Mouse (Mus musculus): ENCODE measurements at regions not wholly inside any gene's neighbourhood (a gene's known extent, or its start where the extent isn't known, plus 50 kb on each side); places are given as distances from the start of the nearest gene placed in this dataset.

DNA sequence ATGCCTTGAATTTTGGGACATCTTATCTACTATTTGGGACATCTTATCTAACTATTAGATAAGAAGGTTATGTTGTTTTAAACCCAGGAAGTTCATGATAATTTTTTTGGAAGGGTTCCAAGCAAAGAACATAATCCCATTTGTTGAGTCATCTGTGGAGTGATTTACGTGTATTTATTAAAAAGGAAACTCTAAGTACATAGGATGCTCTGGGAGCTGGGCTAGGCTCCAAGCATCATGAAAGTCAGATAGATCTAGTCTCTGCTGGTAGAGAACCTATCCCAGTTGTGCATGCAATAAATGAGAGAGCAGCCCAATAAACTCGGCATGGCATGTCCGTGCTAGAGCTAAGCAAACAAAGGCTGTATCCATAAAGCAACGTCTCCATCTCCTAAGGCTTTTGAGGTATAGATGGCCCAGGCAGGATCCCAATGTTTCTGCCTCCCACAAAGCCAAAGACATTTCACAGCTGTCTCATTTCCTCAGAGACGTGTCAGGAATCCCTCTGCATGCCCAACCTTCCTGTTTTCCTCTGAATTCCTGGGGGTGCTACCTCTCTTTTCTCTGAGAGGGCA is 289.4 kb upstream of the Dynlrb2 start:
- DNase-seq = no peak

DNA sequence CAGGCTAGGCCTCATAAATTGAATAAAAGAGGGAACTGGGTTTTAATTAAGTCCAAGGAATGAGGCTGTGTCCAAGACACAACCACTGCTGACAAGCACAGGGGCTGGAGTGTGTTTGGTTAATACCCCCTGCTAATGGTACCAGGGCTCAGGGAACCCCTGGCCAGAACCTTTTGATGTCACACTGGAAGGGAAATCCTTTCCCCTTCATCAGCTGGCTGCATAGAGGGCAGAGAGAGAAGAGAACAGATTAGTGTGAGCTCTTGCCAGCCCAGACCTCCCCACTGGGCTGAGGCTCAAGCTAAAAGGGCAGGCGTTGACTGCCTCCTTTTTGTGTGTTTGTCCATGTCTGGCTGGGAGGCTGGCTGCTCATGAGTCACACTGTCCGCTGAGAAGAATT is 301.1 kb upstream of the Dynlrb2 start:
- DNase-seq = no peak

DNA sequence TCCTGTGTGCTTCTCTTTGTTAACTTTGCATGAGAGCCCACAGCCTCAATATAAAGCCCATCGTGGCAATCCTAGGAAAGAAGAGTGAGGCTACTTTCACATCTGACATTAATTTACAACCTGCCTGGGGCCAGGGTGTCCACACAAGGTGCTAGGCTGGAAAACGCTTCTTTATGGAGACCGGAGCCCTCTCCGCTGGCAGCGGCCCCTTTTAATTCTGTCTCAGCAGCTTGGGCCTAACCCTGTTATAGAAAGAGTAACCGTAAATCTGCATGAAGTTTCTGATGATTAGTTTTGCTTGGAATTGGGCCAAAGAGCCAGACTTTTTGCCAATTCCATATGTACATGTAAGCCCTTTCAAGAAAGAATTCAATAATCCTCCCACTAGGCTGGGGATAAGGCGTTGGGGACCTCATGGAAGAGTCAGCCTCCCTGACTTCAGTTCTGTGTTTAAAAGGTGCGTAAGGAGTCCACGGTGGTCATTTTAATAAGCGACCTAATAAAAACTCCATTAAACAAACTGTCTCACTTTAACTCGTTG is 304.2 kb upstream of the Dynlrb2 start:
- no peak for DNase-seq

DNA sequence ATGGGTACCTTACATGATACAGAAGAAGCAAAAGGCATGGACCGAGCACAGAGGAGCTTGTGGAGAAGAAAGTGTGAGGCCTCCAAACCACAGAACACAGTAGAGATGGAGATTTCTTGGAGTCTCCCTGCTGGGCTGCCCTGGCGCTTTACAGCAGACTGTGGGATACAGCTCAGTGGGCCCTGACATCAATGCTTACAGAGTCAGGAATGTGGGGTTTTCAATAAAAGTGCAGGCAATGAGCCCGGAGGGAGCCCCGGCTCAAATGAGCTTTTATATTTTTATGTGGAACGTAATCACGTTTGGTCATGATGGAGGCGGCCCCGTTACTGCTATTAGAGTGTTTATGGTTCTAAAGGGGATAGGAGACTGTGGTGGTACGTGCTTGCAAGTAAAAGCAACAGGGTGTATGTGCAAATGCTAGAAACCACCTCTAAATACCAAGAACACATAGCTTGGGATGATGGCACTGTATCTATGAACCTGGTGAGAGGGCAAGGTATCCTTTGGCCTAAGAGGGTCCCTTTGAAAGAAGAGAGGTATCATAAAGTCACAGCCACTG is 308.1 kb upstream of the Dynlrb2 start:
- DNase-seq = no peak

DNA sequence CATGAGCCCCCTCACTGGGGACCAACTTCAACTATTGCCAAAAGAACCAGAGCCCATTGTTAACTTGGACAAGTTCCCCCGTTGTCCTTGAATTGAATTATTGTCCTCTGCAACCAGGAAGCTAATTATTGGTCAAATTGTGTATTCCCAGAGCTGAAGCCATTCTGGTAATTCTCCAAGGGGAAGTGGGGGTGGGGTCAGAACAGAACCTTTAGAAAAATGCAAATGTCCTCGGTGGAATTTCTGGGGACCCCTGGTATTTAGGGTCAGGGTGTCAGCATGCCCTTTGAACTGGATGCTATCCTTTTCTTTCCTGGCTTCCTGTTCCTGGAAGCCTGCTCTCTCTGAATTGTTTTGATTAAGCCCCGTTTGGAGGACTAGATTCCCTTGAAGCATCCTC is 312.7 kb upstream of the Dynlrb2 start:
- no peak for DNase-seq

DNA sequence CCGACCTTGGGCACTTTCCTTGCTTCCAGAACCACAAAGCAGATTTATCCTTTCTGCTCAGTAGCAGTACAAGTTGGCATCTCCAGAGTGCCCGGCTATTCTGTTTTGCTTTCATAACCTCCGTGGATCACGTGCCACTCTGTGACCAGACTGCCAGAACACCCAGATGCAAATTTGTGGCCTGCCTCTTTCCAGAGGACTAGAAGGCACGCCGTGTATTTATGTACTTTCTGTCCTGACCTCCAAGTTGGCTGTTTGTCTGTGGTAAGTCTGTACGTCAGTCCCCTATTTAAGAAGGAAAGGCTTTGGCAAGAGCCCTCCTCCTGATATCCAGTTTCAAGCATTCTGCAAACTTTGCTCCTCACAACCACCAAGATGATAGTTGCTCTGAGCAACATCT is 319.6 kb upstream of the Dynlrb2 start:
- no peak for DNase-seq

DNA sequence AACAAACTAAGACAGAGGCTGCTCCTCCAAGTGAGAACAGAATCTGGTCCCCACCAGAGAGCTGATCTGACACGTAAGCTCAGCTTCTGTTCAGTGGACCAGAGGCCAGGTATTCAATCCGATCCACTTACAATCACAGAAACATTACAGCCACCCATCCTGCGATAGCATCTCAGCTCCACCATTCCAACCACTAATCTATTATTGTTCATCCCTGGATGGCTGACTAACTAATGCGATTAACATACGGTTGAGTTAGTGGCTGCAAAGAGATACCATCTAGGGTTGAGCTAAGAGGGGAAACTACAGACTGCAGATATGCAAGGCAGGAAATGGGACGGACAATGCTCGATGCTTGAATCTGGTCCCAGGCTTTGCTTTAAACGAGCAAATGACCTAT is 320.5 kb upstream of the Dynlrb2 start:
- no peak for DNase-seq

DNA sequence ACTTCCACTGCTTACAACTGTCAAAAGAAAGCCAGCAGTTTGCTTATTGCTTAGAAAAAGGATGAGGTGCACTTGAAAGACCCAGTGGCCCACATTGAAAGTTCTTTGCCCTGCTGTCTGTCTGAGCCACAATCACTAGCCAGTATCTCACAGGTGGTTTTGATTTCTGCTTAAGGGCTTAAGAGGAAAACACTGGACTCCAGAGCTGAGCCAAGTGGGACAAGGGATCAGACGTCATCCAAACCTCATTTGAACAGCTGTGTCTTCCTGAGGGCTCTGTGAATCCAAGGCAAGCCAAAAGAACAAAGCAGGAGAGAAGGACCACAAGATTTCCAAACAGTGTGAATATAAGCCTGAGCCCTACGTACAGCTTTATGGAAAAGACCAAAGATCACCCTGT is 326.8 kb upstream of the Dynlrb2 start:
- DNase-seq = no peak

DNA sequence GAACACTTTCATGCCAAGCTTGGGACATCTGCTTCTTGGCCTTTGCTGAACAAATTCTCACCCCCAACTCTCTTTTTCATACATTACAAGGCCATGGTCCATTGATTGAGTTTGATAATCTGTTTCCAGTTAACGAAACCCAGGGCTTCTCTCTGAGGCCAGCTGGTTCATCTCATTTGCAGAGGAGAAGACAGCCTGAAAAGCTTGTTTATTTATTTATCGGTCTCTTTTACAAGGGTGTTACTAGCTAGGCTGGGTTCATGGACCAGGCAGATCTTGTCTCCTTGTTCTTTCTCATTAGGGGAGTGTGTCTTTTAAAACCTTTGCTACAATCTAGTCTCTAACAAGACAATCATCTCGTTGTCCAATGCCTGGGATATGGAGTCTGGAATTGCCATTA is 329.9 kb upstream of the Dynlrb2 start:
- no peak for DNase-seq

DNA sequence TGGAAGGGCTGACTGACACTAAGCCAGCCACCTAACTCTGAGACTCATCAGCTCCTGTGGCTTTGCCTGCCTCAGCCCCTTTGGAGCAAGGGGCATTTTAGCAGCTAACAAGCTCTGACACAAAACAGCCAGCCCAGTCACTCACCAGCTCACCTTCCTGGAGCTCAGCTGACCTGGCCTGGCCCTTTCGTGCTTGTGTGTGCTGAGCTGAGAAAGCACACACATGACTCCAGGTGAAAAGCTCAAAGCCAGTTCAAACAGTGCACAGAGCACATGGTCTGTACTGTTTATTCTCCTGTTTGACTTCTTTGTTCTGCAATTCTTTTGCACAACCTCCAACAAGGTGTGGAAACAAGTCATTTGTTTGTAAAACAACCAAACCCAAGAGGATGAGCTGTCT is 330.8 kb upstream of the Dynlrb2 start:
- no peak for DNase-seq

DNA sequence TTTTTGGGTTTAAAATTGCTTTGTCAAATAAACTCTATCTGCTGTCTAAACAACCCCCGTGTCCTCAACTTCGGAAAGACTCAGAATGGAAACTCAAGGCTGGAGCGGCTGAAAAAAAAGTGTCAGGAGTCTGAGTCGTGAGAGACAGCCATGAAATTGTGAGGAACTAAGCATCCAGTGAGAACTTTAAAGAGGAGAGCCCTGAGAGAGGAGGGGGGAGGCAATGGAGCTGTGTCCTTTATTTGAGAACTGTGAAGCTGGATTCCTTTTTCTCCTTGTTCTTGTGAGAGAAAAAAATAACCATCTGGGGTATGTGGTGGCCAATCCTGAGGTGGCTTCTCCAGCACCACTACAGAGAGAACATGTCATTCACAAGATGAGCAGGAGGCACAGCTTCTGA is 336.9 kb upstream of the Dynlrb2 start:
- no peak for DNase-seq

DNA sequence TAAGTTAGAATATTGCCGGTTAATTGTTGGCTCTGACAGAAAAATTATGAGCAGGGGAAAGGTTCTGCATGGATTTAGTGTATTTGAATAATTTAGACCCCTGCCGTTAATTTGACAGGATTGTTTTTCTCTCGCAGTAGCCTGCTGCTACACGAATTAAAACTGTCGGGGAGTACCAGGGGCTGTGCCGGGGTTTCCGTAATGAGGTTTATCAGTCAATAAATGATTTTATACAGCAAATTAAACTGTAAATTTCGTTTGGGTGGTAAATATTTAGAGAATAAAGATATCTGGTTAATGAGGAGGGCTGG is 339.8 kb upstream of the Dynlrb2 start:
- no peak for DNase-seq

DNA sequence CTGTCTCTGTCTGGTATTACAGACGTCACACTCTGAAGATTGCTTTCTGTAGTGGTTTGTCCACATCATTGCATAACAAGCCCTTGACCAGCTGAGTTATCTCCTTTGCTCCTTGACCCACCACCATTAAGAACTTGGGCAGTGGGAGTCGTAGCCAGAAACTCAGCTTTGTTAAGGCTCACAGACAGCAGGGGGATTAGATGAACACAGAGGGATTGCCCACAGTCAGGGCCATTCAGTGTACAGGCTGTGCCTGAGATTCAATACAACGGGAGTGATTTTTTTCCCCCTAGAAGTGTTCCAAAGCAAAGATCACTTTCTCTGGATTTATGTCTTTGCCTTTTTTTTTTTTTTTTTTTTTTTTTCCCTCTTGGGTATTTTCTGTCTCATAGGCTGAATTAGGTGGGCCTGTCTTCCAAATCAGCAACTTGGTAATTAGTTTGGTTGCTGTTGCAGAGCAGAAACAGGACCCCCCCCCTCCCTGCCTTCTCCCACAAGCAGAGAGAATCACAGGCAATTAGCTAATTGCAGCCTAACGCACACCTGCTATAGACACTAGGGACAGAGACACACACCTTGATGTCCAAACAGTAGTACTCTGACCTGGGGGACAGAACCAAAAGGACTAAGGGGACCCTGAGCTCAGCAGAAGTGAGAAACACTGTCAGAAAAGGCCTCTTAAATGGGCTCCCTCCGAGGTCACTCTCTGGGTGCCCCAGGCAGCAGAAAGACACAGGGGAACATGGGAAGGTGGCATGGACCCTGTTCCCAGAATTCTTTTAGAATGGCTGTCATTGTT is 340.4 kb upstream of the Dynlrb2 start:
- DNase-seq = no peak

DNA sequence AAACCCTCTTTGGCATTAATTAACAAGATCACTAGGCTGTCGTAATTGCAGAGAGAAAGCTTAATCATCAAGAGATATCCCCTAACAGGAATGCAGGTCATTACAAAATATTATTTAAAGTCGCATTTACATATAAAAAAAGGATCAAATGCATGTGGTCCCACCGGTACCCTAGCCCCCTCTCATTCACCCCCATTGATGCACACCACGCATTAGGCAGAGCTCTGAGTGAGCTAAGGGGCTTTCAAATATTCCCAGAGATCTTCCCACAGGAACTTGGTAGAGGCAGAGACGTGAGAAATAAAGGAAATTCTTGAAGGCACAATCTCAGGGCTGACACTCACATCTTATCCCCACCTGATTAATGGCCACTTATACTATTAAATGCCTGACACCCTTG is 343.8 kb upstream of the Dynlrb2 start:
- no peak for DNase-seq

DNA sequence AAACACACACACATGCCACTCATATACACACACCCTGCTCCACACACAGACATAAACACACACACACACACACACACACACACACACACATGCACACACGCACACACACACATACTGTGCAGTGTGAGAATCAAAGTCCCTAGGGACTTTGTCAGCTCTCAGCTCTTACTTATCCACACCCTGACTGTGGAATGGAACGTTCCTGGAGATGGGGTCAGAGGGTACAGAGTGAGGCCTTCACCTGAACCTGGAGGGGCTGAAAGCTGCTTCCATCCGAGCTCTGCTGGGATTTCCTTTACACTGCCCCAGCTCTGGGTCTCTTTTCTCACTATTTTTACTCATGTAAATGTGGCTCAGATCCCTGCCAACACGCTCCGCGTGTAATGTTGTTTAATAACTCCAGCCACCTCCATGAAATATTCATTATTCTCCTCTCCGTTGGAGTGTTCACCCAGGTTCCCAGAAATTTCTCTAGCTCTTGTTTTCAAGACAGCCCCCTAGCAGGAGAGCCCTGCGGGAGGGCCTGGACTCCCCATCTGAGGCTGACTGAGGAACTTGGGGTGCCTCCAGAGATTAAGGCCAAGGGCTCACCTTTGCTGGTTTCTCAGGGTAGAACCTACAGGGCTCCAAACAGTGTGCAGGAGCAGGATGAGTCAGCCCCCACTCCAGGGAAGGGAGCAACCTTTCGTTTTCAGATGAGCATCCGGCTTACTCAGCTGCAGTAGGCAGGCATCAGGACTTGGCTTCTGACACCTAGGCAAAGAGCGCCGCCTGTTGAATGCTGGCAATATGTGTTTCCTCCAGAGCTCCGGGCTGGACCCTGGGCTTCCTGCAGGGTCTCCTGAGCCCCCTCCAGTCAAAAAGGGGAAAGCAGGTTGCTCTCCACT is 360.8 kb upstream of the Dynlrb2 start:
- DNase-seq = no peak

DNA sequence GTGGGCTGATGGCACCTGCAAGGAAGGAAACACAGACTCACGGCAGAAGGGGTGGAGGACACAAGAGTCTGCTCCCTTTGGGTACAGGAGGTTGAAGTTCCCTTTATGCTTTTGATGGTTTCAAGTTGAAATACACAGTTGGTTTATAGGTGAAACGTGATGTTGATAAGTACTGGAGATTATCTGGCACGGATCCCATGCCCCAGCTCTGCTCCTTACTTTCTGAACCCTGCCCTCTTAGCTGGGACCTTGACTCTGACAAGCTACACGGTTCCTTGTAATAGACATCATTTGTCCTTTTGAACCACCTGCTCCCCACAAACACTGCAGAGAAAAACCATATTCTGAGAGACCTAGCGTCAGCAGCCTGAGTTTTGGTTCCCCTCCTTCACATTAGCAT is 363.4 kb upstream of the Dynlrb2 start:
- DNase-seq = no peak

DNA sequence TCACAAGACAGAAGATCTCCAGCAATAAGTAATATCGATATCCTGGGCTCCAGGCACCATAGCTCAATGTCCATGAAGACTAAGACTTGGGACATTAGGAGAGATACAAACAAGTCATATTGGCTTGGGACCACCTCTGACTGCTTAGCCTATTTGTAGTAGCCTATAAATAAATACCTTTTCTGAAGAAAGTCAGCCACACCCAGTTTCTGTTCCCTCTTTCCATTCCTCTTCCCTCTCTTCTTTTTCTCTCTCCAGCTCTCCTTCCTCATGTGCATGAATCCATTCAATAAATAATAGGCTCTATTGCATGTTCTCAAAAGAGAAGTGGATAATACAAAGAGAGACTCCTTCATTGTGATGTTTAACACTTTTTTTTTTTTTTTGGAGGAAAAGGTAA is 364.8 kb upstream of the Dynlrb2 start:
- DNase-seq = no peak

DNA sequence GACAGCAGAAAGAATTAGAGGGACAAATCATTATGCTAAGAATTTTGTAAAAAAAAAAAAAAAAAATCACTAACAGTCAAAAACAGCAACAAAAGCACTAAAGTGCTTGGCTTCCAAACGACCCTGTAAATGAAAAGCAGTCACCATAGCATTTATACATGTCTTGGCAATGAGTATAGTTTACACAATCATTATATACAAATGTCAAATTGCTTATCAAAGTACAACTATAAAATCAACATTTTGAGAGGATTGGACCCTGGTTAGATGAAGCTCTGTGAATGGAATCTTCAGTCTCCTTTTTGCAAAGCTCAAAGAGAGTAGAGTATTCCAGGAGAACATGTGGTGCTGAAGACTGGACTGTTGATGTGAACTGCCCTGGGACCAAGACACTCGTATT is 367.0 kb upstream of the Dynlrb2 start:
- no peak for DNase-seq

DNA sequence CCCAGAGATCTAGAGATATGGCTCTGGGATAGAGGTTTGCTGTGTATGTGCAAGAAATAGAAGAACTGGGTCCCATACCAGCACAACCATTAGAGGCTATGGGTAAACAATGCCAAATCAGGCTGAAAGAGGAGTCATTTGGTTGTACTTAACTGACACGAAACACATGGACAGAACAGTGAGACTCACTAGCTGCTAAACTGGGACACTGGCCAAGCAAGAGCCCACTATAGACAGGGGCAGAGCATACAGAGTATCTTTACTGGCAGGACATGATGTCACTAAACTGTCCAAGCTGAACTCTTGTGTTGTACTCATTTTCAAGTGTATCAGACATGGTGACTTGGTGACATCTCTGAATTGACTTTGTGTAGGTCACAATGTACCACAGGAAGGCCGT is 371.3 kb upstream of the Dynlrb2 start:
- DNase-seq = no peak

DNA sequence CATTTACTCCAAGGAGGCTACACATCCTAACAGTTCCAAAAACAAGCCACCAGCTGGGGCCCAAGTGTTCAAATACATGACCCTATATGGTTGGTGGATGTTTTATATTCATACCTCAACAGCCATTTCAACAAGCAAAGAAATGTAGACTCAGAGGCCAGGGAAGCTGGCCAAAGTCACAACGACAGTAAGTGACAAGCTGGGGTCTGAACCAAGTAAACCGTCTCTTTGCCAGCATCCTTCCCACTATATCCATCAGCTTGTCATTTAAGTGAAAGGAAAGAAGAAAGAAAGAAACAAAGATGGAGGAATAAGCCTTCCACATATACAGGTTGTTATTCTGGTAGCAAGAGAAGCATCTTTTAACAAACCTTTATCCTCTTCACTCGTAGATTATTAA is 371.7 kb upstream of the Dynlrb2 start:
- no peak for DNase-seq

DNA sequence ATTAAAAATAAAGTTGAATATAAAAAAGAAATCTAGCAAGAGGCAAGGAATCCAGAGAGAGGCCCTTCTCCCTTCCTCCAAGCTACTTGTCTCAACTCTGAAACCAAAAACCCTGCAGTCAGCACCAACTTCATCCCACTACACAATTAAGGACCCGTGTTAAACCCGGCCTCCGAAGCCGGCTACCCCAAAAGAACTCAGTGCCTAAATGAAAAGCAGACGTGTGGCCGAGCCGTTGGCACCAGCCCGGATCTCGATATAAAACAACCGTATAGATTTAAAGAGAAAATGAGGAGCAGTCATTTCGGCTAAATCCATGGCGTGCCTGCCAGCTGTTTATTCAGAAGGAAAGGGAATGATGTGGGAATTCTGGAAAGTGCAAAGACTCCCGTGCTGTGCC is 384.7 kb upstream of the Dynlrb2 start:
- no peak for DNase-seq

DNA sequence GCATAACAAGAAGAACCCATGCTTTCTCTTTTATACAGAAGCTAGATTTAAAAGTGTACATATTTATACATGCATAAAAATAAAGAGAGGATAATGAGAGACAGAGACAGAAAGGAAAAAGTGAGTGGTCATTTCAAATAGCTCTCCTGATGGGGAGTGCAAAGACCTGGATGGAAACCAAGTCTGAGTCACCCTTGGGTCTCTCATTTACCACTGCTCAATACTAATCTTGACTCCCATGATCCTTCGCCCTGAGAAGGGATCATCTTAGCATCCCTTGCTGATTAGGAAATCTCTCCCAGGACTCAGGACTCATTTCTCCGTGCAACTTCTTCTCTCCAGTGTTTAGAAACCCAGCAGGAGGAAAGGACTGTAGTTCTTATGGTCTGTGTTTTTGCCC is 386.9 kb upstream of the Dynlrb2 start:
- DNase-seq = no peak

DNA sequence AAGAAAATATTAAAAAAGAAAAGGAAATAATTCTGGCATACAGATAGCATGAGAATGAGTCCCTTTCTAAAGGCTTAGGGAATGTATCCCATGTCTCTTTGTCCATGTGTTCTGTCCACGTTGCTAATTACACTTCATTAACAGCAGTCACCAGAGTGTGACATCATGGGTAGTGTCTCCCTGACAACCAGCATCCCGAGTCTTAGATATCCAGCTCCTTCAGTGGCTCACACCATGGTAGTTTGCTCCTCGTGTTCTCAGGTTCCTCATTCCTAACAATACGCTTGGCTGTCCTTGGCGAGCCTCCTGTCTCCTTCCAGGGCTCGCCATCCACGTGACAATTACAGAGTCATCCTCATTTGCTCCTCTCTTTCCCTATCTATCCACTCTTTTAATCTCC is 388.1 kb upstream of the Dynlrb2 start:
- DNase-seq = no peak

Measured in B cell, adult 2 months (primary cell).